Mouse (Mus musculus) lung, postnatal 0 days (tissue): ENCODE measurements around the gene Mgarp. TPM values are rescaled to one million over a fixed set of nuclear protein-coding genes. Genes with fewer than 3 reads are reported as not detected.
"Not testable (repeated sequence)": the region's sequence is repeated elsewhere in the genome, so short reads cannot be mapped to it uniquely, and the experiment has no call there.

ENCODE experiments used
- ATAC-seq: fragments of 200-750 bp; cut with Nextera tagmentation; 2 replicates; pipeline ENCODE4 v1.8.0; 2017; ENCODE audit warnings: moderate library complexity
- DNase-seq: peaks from one replicate; pipeline ENCODE4 v3.0.0-alpha.2; 2016; ENCODE audit warnings: low spot score
- H3K27ac ChIP-seq: fragments of 300-500 bp; sonication (generic); 2 replicates; pipeline ENCODE4 v1.5.1; 2014; ENCODE audit warnings: antibody characterized with exemption, mild to moderate bottlenecking, low read length, mixed read lengths
- H3K27me3 ChIP-seq: fragments of 300-500 bp; sonication (generic); replicated peaks from 2 replicates; pipeline ENCODE4 v1.6.1; 2014; ENCODE audit warnings: low read length, mixed read lengths; ENCODE audit not compliant: insufficient read depth
- H3K36me3 ChIP-seq: fragments of 300-500 bp; sonication (generic); 2 replicates; pipeline ENCODE4 v1.6.1; 2014; ENCODE audit warnings: low read length, mixed read lengths; ENCODE audit not compliant: insufficient read depth
- H3K4me1 ChIP-seq: fragments of 300-500 bp; sonication (generic); 2 replicates; pipeline ENCODE4 v1.6.1; 2014; ENCODE audit warnings: antibody characterized with exemption, low read depth, low read length, mixed read lengths; ENCODE audit not compliant: insufficient read depth
- H3K4me2 ChIP-seq: fragments of 300-500 bp; sonication (generic); replicated peaks from 2 replicates; pipeline ENCODE4 v1.6.1; 2014; ENCODE audit warnings: low read depth, mild to moderate bottlenecking, low read length, moderate library complexity, mixed read lengths
- H3K4me3 ChIP-seq: fragments of 300-500 bp; sonication (generic); 2 replicates; pipeline ENCODE4 v1.5.1; 2014; ENCODE audit warnings: low read depth, low read length
- H3K9ac ChIP-seq: fragments of 300-500 bp; sonication (generic); replicated peaks from 2 replicates; pipeline ENCODE4 v1.6.1; 2014; ENCODE audit warnings: low read depth, mild to moderate bottlenecking
- H3K9me3 ChIP-seq: fragments of 300-500 bp; sonication (generic); 2 replicates; pipeline ENCODE4 v1.6.1; 2016; ENCODE audit warnings: low read length, mixed read lengths
- CTCF ChIP-seq: IDR thresholded peaks from 2 replicates; pipeline ENCODE4 v1.5.1; 2016; ENCODE audit warnings: antibody characterized with exemption, mild to moderate bottlenecking
- EP300 ChIP-seq: IDR thresholded peaks from 2 replicates; pipeline ENCODE4 v1.6.1; 2016; ENCODE audit warnings: antibody characterized with exemption, mild to moderate bottlenecking, control low read depth
- WGBS: fragments of 180-500 bp; shearing (Covaris S2); extraction: QIAGEN DNeasy Blood & Tissue Kit; methylation state at CpG from one replicate; pipeline ENCODE4 v1.1.7; 2014; 5-methylcytosine and 5-hydroxymethylcytosine counted together
- polyA plus RNA-seq: library from polyadenylated mRNA; unstranded; fragments of >200 nt; fragmentation: Nextera tagmentation; extraction: Ambion mirVana; gene quantifications from 2 replicates; pipeline ENCODE4 v1.2.1, GENCODE M21; 2015

Gene Mgarp
- polyA plus RNA-seq, 1 experiment from 2014 or later, result not detected

DNA sequence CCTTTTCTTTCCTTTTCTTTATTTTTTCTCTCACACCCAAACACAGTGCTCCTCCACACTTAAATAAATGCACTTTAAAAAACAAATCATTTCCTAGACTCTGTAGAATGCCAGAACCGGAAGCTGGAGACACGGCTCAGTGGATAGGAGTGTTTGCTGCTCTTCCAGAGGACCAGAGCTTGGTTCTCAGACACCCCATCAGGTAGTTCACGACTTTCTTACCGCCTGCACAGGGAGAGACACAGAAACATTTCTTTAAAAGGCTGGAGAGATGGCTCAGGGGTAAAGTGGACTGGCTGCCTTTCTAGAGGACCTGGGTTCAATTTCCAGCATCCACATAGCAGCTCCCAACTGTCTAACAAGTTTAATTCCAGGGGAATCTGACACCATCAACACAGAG lies 3.0 kb upstream of the Mgarp start:
- TF ChIP-seq CTCF (no peak), EP300 (no peak)
- Histone ChIP-seq H3K4me1 (no peaks in the 10 kb centered on the region), H3K36me3 (no peaks in the 10 kb centered on the region), H3K9ac (no peak overlapping the region), H3K27me3 (no peaks in the 10 kb centered on the region), H3K9me3 (no peaks in the 10 kb centered on the region), H3K27ac (no peak overlapping the region), H3K4me3 (no peak overlapping the region), H3K4me2 (no peak overlapping the region)
- ATAC-seq (no peak), DNase-seq (no peak)
- 38% methylated on average over 4 of the region's 4 CpGs for WGBS

DNA sequence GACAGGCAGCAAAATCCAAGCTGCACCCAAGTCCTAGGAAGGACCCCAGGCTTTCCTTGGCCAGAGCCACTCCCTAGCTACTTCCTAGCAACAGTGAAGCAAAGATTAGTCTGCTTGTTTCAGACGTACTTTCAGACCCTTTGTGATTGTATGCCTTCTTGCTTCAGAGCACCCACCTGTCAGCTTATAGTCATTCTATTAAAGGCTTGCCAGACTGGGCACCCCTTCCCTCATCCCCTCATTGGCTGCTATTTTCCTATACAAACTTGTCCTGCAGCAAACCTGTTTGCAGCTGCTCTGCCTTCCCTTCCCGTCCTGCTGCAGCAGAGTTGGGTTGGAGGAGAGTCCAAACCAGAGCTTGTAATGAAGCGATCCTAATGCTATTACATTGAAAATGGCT lies 2.1 kb upstream of the Mgarp start:
- Histone ChIP-seq H3K27ac (no peak overlapping the region), H3K4me1 (no peaks in the 10 kb centered on the region), H3K4me3 (no peak overlapping the region), H3K9me3 (no peaks in the 10 kb centered on the region), H3K9ac (no peak overlapping the region), H3K27me3 (no peaks in the 10 kb centered on the region), H3K4me2 (no peak overlapping the region), H3K36me3 (no peaks in the 10 kb centered on the region)
- WGBS, result 28% methylated on average over 3 of the region's 3 CpGs
- ATAC-seq (no peak), DNase-seq (no peak)
- no peak for TF ChIP-seq EP300
- no peak for TF ChIP-seq CTCF

DNA sequence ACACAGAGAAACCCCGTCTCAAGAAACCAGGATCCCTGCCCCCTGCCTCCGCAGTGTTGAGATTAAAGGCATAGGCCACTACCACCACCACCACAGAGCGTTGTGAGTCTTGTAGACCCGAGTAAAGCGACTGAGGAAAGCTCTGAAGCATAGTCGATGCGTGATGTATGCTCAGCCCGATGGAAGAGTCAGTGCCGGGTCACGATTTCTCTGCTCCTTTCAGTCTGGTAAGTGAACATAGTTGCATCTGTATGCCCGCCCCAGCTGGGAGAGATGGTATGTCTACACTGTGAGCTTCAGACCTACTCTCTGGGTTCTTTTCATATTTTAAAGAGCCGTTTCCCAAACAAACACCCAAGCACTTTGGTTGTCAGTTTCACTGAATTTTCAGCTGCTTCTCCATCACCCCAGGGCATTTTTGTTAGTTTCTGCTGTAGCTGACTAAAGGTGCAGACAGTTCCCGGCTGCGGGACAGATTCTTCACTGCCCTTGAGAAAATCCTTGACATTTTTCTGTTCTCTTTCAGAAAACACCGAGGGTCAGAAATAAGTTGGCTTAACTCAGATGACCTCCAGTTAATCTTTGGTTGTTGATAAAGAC lies 1.3 kb upstream of the Mgarp start:
- no peak overlapping the region for H3K4me2 ChIP-seq
- H3K36me3 ChIP-seq, result no peaks in the 10 kb centered on the region
- 55% methylated on average over 15 of the region's 15 CpGs for WGBS
- H3K27ac ChIP-seq, result no peak overlapping the region
- no peak overlapping the region for H3K9ac ChIP-seq
- DNase-seq (no peak), ATAC-seq (no peak)
- H3K4me1 ChIP-seq, result no peaks in the 10 kb centered on the region
- TF ChIP-seq CTCF (no peak), EP300 (no peak)
- H3K27me3 ChIP-seq, result no peaks in the 10 kb centered on the region
- no peak overlapping the region for H3K4me3 ChIP-seq
- H3K9me3 ChIP-seq, result no peaks in the 10 kb centered on the region

DNA sequence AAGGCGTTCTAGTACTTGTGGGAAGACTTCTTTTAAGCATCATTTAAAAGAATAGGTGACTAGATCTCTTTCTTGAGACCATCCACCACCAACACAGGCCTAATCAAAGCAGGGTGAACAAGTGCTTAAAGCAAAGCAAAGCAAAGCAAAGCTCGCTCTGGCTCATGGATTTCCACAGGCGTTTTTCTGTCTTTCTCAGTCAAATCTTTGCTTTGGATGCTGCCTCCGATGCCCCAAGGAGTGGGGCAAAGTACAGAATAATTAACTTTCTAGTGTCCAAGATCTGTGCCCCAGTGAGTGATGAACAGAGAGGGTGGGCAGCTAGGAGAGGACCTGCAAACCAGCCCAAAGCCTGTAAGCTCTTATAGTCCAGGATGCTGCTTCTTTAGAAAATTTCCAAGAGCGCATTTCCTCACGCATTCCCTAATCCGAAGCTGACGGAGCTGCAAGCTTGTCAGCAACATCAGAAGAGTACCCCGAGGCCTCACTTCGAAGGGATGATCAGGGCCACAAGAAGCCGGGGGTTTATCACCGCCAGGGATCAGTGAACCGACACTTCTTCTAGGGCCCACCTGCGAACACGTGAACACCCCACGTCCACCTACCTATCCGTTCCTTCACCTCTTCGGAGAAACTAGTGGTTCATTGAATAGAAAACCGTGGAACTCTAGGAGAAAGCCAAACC lies 935 bp downstream of the Mgarp start:
- no peaks in the 10 kb centered on the region for H3K27me3 ChIP-seq
- ATAC-seq, result no peak
- no peak overlapping the region for H3K27ac ChIP-seq
- no peak overlapping the region for H3K9ac ChIP-seq
- WGBS, result 44% methylated on average over 19 of the region's 19 CpGs
- H3K9me3 ChIP-seq, result no peaks in the 10 kb centered on the region
- no peak overlapping the region for H3K4me3 ChIP-seq
- H3K4me1 ChIP-seq, result no peaks in the 10 kb centered on the region
- H3K36me3 ChIP-seq, result no peaks in the 10 kb centered on the region
- no peak for DNase-seq
- TF ChIP-seq CTCF, result no peak
- no peak for TF ChIP-seq EP300
- H3K4me2 ChIP-seq, result no peak overlapping the region

DNA sequence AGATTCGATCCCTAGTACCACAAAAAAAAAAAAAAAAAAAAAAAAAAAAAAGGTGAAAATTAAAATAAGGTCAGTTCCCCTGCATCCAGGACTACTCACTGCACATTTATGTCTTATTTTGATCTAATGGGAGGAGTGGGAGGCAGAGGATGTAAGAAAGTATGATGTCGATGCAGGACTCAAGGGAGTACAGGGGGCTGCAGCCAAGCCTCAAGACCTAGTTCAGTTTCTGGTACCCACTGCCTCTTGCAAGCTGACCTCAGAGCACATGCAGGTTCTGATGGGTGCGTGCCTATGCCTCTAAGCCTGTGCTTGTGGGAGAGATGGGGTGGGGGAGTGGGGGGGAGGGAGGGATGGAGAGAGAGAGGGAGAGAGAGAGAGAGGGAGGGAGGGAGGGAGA lies 1.7 kb downstream of the Mgarp start:
- no peak for ATAC-seq
- Histone ChIP-seq H3K36me3 (no peaks in the 10 kb centered on the region), H3K4me2 (no peak overlapping the region), H3K9ac (no peak overlapping the region), H3K4me3 (no peak overlapping the region), H3K27ac (no peak overlapping the region), H3K27me3 (no peaks in the 10 kb centered on the region), H3K4me1 (no peaks in the 10 kb centered on the region), H3K9me3 (no peaks in the 10 kb centered on the region)
- WGBS, result 71% methylated on average over 3 of the region's 3 CpGs
- no peak for TF ChIP-seq EP300
- no peak for TF ChIP-seq CTCF
- no peak for DNase-seq

DNA sequence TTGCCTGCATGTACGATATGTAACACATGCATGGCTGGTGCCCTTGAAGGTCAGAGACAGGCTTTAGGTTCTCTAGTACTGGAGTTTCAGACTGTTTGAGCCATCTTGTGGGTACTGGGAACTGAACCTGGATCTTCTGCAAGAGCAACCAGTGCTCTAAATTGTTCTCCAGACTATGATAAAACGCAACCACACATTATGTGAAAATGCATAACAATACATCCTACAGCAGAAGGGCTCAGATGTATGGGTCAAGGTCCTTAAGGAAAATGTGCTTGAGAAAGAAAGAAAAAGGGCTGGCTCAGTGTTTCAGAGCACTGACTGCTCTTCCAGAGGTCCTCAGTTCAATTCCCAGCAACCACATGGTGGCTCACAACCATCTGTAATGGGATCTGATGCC lies 2.9 kb downstream of the Mgarp start:
- H3K9ac ChIP-seq, result no peak overlapping the region
- no peaks in the 10 kb centered on the region for H3K9me3 ChIP-seq
- DNase-seq (no peak), ATAC-seq (no peak)
- H3K27ac ChIP-seq, result no peak overlapping the region
- no peaks in the 10 kb centered on the region for H3K36me3 ChIP-seq
- no peak overlapping the region for H3K4me2 ChIP-seq
- WGBS, result 93% methylated on average over 2 of the region's 2 CpGs
- no peak overlapping the region for H3K4me3 ChIP-seq
- no peak for TF ChIP-seq EP300
- TF ChIP-seq CTCF, result no peak
- H3K27me3 ChIP-seq, result no peaks in the 10 kb centered on the region
- no peaks in the 10 kb centered on the region for H3K4me1 ChIP-seq

DNA sequence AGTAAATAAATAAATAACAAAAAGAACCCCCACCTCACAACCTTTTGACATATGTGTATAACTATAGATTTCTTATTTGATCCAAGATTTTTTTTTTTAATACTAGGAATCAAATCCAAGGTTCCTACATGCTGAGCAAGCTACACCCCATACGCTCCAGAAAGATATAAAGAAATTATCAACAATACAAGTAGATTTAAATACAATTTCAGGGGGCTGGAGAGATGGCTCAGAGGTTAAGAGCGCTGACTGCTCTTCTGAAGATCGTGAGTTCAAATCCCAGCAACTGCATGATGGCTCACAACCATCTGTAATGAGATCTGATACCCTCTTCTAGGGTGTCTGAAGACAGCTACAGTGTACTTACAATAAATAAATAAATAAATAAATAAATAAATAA lies 3.5 kb downstream of the Mgarp start:
- H3K9me3 ChIP-seq, ATAC-seq, H3K27me3 ChIP-seq, H3K27ac ChIP-seq, H3K9ac ChIP-seq, H3K4me1 ChIP-seq, H3K4me3 ChIP-seq, H3K4me2 ChIP-seq, DNase-seq, H3K36me3 ChIP-seq: not testable (repeated sequence)
- 95% methylated on average over 3 of the region's 3 CpGs for WGBS
